Mouse (Mus musculus) frontal cortex, adult 2 months (tissue): ENCODE measurements at regions not wholly inside any gene's neighbourhood (a gene's known extent, or its start where the extent isn't known, plus 50 kb on each side); places are given as distances from the start of the nearest gene placed in this dataset.
A peak's percentile ranks its signal among the peaks of the same experiment; 100 is the strongest.

Experiments used
- DNase-seq, 2 experiments: peaks; one replicate each; pipeline ENCODE4 v3.0.0; 2022; ENCODE audit warnings: low spot score in 1 of 2; ENCODE audit errors: extremely low spot score in 1 of 2

- DNase-seq: no peak
Observed at GRCm38 (mm10) chr2:50495141-50496056, 198.8 kb upstream of the Mmadhc start.

GRCm38 (mm10) chr2:50493597-50494335, 197.2 kb upstream of the Mmadhc start:
- no peak for DNase-seq

- DNase-seq: no peak
Observed at GRCm38 (mm10) chr2:50463799-50464198, 167.2 kb upstream of the Mmadhc start.

- DNase-seq: no peak
Observed at GRCm38 (mm10) chr2:50462378-50462777, 165.8 kb upstream of the Mmadhc start.

GRCm38 (mm10) chr2:50456654-50457053, 160.1 kb upstream of the Mmadhc start:
- DNase-seq: no peak

- DNase-seq: no peak
Observed at GRCm38 (mm10) chr2:50448117-50448516, 151.5 kb upstream of the Mmadhc start.

- peak in 1 of 2 experiments; percentile 26 for DNase-seq
Observed at GRCm38 (mm10) chr2:50445963-50446485, 149.4 kb upstream of the Mmadhc start.

GRCm38 (mm10) chr2:50440333-50440732, 143.7 kb upstream of the Mmadhc start:
- no peak for DNase-seq

- DNase-seq: no peak
Observed at GRCm38 (mm10) chr2:50433166-50433565, 136.6 kb upstream of the Mmadhc start.

- DNase-seq: no peak
Observed at GRCm38 (mm10) chr2:50425151-50425550, 128.6 kb upstream of the Mmadhc start.

- no peak for DNase-seq
Observed at GRCm38 (mm10) chr2:50419648-50420047, 123.0 kb upstream of the Mmadhc start.

- no peak for DNase-seq
Observed at GRCm38 (mm10) chr2:50417643-50418042, 121.0 kb upstream of the Mmadhc start.

GRCm38 (mm10) chr2:50417135-50417534, 120.5 kb upstream of the Mmadhc start:
- no peak for DNase-seq

- no peak for DNase-seq
Observed at GRCm38 (mm10) chr2:50416056-50416455, 119.5 kb upstream of the Mmadhc start.

GRCm38 (mm10) chr2:50405932-50406331, 109.3 kb upstream of the Mmadhc start:
- DNase-seq: no peak

- no peak for DNase-seq
Observed at GRCm38 (mm10) chr2:50403106-50403505, 106.5 kb upstream of the Mmadhc start.

- DNase-seq: no peak
Observed at GRCm38 (mm10) chr2:50398576-50398975, 102.0 kb upstream of the Mmadhc start.

GRCm38 (mm10) chr2:50377609-50378413, 81.2 kb upstream of the Mmadhc start:
- DNase-seq: peak in 1 of 2 experiments; percentile 2

GRCm38 (mm10) chr2:50373626-50374025, 77.0 kb upstream of the Mmadhc start:
- no peak for DNase-seq

GRCm38 (mm10) chr2:50373006-50373405, 76.4 kb upstream of the Mmadhc start:
- DNase-seq: no peak

- no peak for DNase-seq
Observed at GRCm38 (mm10) chr2:50368831-50369230, 72.2 kb upstream of the Mmadhc start.
